In genomic region chr17:66076174-66076927, GRCm38 (mm10) we compare ENCODE assay signal across 7 mouse cellular contexts. TPM values are rescaled to one million over a fixed set of nuclear protein-coding genes. Genes with fewer than 3 reads are reported as not detected.
DNase-seq lines count a peak whose midpoint lies in the region; ATAC-seq and TF ChIP-seq lines count a peak whose summit lies in the region.

No protein-coding gene starts in this region.

- H3K36me3 ChIP-seq in ES-E14 (ENCODE audit: control insufficient read depth, insufficient read depth, low read length, poor library complexity, severe bottlenecking) = no peaks in the 10 kb centered on the region; the same call in 1 of the 2 replicates
- H3K36me3 ChIP-seq in embryonic facial prominence, embryonic 15.5 days = peaks cover 17% of the 10 kb centered on the region; the same call in 1 of the 2 replicates
- peaks cover 19% of the 10 kb centered on the region for H3K36me3 ChIP-seq in heart, embryonic 16.5 days (ENCODE audit: control insufficient read depth, insufficient read depth)
- peaks cover 11% of the 10 kb centered on the region for H3K36me3 ChIP-seq in lung, embryonic 15.5 days

- peak; percentile 12 for DNase-seq in ES-E14 (ENCODE audit: low read depth, low spot score)
- DNase-seq in adrenal gland, postnatal 14 days = peak; percentile 62
- peak; percentile 31 to 47 for DNase-seq in layer of hippocampus, adult 18-20 months (ENCODE audit: low spot score in 2 of 2)
- DNase-seq in retina, adult 2 months (ENCODE audit: low read depth, low spot score) = peak; percentile 15

- peak overlapping the region; percentile 70 for H3K4me2 ChIP-seq in embryonic facial prominence, embryonic 15.5 days (replicated peaks)
- H3K4me2 ChIP-seq in heart, embryonic 16.5 days (ENCODE audit: low read depth, low read length) = peak overlapping the region; percentile 89
- H3K4me2 ChIP-seq in lung, embryonic 15.5 days = peak overlapping the region; percentile 90

- peaks cover 0 to 4% of the 10 kb centered on the region in 2 experiments; a peak in 2 of 4 replicates for H3K4me1 ChIP-seq in ES-E14 (ENCODE audit: control insufficient read depth in 2 of 2, insufficient read depth in 2 of 2, low read length in 2 of 2, poor library complexity in 1 of 2)
- peaks cover 20% of the 10 kb centered on the region; the same call in 1 of the 2 replicates for H3K4me1 ChIP-seq in embryonic facial prominence, embryonic 15.5 days
- H3K4me1 ChIP-seq in heart, embryonic 16.5 days (ENCODE audit: control insufficient read depth, insufficient read depth, low read length) = peaks cover 13% of the 10 kb centered on the region
- H3K4me1 ChIP-seq in lung, embryonic 15.5 days = peaks cover 23% of the 10 kb centered on the region; the same call in 1 of the 2 replicates

- no peak overlapping the region for H3K27ac ChIP-seq in ES-E14 (ENCODE audit: insufficient read depth, low read depth, low read length, poor library complexity, severe bottlenecking)
- peak overlapping the region; percentile 92 for H3K27ac ChIP-seq in embryonic facial prominence, embryonic 15.5 days (replicated peaks)
- H3K27ac ChIP-seq in heart, embryonic 16.5 days (ENCODE audit: low read length) = peak overlapping the region; percentile 91
- peak overlapping the region; percentile 87 for H3K27ac ChIP-seq in lung, embryonic 15.5 days

- ATAC-seq in embryonic facial prominence, embryonic 15.5 days (ENCODE audit: insufficient number of reproducible peaks, low FRiP score, low TSS enrichment, low read depth) = peak; percentile 88
- ATAC-seq in heart, embryonic 16.5 days (replicated peaks; ENCODE audit: extremely low read depth, insufficient read depth, low FRiP score) = peak; percentile 80
- ATAC-seq in lung, embryonic 15.5 days (ENCODE audit: borderline replicate concordance, extremely low read depth, low FRiP score, low TSS enrichment) = peak; percentile 89

- H3K4me3 ChIP-seq in ES-E14 (ENCODE audit: insufficient read depth in 1 of 2, low read depth in 1 of 2, low read length in 2 of 2, poor library complexity in 1 of 2, severe bottlenecking in 1 of 2) = peak overlapping the region; percentile 89 to 97
- H3K4me3 ChIP-seq in embryonic facial prominence, embryonic 15.5 days (replicated peaks) = peak overlapping the region; percentile 99
- peak overlapping the region; percentile 91 for H3K4me3 ChIP-seq in heart, embryonic 16.5 days (ENCODE audit: low read length)
- peak overlapping the region; percentile 98 for H3K4me3 ChIP-seq in lung, embryonic 15.5 days

- in situ Hi-C loops in ES-E14 (cut with MboI; ENCODE audit: low sequenced_read_pairs in 2 of 2, unreplicated experiment in 2 of 2) = no loop called here

- no peaks in the 10 kb centered on the region for H3K9me3 ChIP-seq in ES-E14 (ENCODE audit: control insufficient read depth, insufficient read depth, low read depth, low read length)
- no peaks in the 10 kb centered on the region for H3K9me3 ChIP-seq in embryonic facial prominence, embryonic 15.5 days (replicated peaks)
- H3K9me3 ChIP-seq in heart, embryonic 16.5 days (replicated peaks; ENCODE audit: control insufficient read depth, low read length) = no peaks in the 10 kb centered on the region
- H3K9me3 ChIP-seq in lung, embryonic 15.5 days = no peaks in the 10 kb centered on the region

- no peaks in the 10 kb centered on the region for H3K27me3 ChIP-seq in embryonic facial prominence, embryonic 15.5 days
- no peaks in the 10 kb centered on the region for H3K27me3 ChIP-seq in heart, embryonic 16.5 days (ENCODE audit: control insufficient read depth, insufficient read depth, low read length)
- H3K27me3 ChIP-seq in lung, embryonic 15.5 days = no peaks in the 10 kb centered on the region

- H3K9ac ChIP-seq in ES-E14 (ENCODE audit: insufficient read depth, low read depth, low read length, poor library complexity, severe bottlenecking) = peak overlapping the region; percentile 66
- H3K9ac ChIP-seq in embryonic facial prominence, embryonic 15.5 days = peak overlapping the region; percentile 80
- H3K9ac ChIP-seq in heart, embryonic 16.5 days (ENCODE audit: low read length) = peak overlapping the region; percentile 85
- H3K9ac ChIP-seq in lung, embryonic 15.5 days = peak overlapping the region; percentile 70

- WGBS in embryonic facial prominence, embryonic 15.5 days = under 1% methylated on average over 93 of the region's 95 CpGs
- under 1% methylated on average over 80 of the region's 95 CpGs for WGBS in heart, embryonic 16.5 days
- WGBS in lung, embryonic 15.5 days = under 1% methylated on average over 95 of the region's 95 CpGs

TF ChIP-seq in ES-E14, 5 proteins besides CTCF, POLR2A, EP300 and RAD21:
- no peak for TF ChIP-seq MAFK (IDR thresholded peaks at IDR 0.05; ENCODE audit: insufficient read depth, low read depth, low read length)
- no peak for TF ChIP-seq ZC3H11A (IDR thresholded peaks at IDR 0.05; ENCODE audit: borderline replicate concordance, low read depth, low read length)
- TF ChIP-seq CHD2 (IDR thresholded peaks at IDR 0.05; ENCODE audit: low read depth, low read length) = no peak
- TF ChIP-seq ZNF384 (IDR thresholded peaks at IDR 0.05; ENCODE audit: low read depth, low read length) = no peak
- no peak for TF ChIP-seq HCFC1 (IDR thresholded peaks at IDR 0.05; ENCODE audit: borderline replicate concordance, insufficient read depth, low read length)

RNA-seq across cellular contexts. Expression of gene Ankrd12, which starts 0.5 kb away (rescaled TPM):
- total RNA-seq in ES-E14 (2012; rRNA removed) = 8.3 and 9.5 TPM in 2 replicates
- 22.6 and 25.0 TPM in 2 replicates for total RNA-seq in adrenal gland, postnatal 14 days (2021)
- polyA plus RNA-seq in embryonic facial prominence, embryonic 15.5 days (2015; fragmentation: Nextera tagmentation; extraction: Ambion mirVana) = 29.8 and 32.9 TPM in 2 replicates
- 19.3 and 21.5 TPM in 2 replicates for polyA plus RNA-seq in heart, embryonic 16.5 days (2015; fragmentation: Nextera tagmentation; extraction: Ambion mirVana)
- total RNA-seq in layer of hippocampus, adult 18-20 months (2021) = 100 to 1,000 TPM; 272 to 293 TPM
- 15.5 and 18.5 TPM in 2 replicates for polyA plus RNA-seq in lung, embryonic 15.5 days (2015; fragmentation: Nextera tagmentation; extraction: Ambion mirVana)

RNA-seq across cellular contexts. Expression of gene Ndufv2, which starts 25.0 kb away (rescaled TPM):
- 77.4 and 115 TPM in 2 replicates for total RNA-seq in ES-E14 (2012; rRNA removed)
- total RNA-seq in adrenal gland, postnatal 14 days (2021) = 598 and 660 TPM in 2 replicates
- polyA plus RNA-seq in embryonic facial prominence, embryonic 15.5 days (2015; fragmentation: Nextera tagmentation; extraction: Ambion mirVana) = 278 and 302 TPM in 2 replicates
- 721 and 751 TPM in 2 replicates for polyA plus RNA-seq in heart, embryonic 16.5 days (2015; fragmentation: Nextera tagmentation; extraction: Ambion mirVana)
- total RNA-seq in layer of hippocampus, adult 18-20 months (2021) = 100 to 1,000 TPM; 246 to 250 TPM
- 306 and 313 TPM in 2 replicates for polyA plus RNA-seq in lung, embryonic 15.5 days (2015; fragmentation: Nextera tagmentation; extraction: Ambion mirVana)

RNA-seq across cellular contexts. Expression of gene Washc1, which starts 35.0 kb away (rescaled TPM):
- 28.8 and 36.8 TPM in 2 replicates for total RNA-seq in ES-E14 (2012; rRNA removed)
- total RNA-seq in adrenal gland, postnatal 14 days (2021) = 28.2 and 33.8 TPM in 2 replicates
- 41.4 TPM in 2 replicates for polyA plus RNA-seq in embryonic facial prominence, embryonic 15.5 days (2015; fragmentation: Nextera tagmentation; extraction: Ambion mirVana)
- 31.6 and 32.0 TPM in 2 replicates for polyA plus RNA-seq in heart, embryonic 16.5 days (2015; fragmentation: Nextera tagmentation; extraction: Ambion mirVana)
- total RNA-seq in layer of hippocampus, adult 18-20 months (2021) = 10 to 100 TPM; 44.8 to 46.5 TPM
- 36.8 and 37.4 TPM in 2 replicates for polyA plus RNA-seq in lung, embryonic 15.5 days (2015; fragmentation: Nextera tagmentation; extraction: Ambion mirVana)

RNA-seq across cellular contexts. Expression of gene Ddx11, which starts 47.0 kb away (rescaled TPM):
- 56.1 and 86.8 TPM in 2 replicates for total RNA-seq in ES-E14 (2012; rRNA removed)
- 6.2 and 6.6 TPM in 2 replicates for total RNA-seq in adrenal gland, postnatal 14 days (2021)
- 15.0 and 16.9 TPM in 2 replicates for polyA plus RNA-seq in embryonic facial prominence, embryonic 15.5 days (2015; fragmentation: Nextera tagmentation; extraction: Ambion mirVana)
- polyA plus RNA-seq in heart, embryonic 16.5 days (2015; fragmentation: Nextera tagmentation; extraction: Ambion mirVana) = 10.4 and 11.0 TPM in 2 replicates
- 1 to 10 TPM; 1.2 to 1.5 TPM for total RNA-seq in layer of hippocampus, adult 18-20 months (2021)
- polyA plus RNA-seq in lung, embryonic 15.5 days (2015; fragmentation: Nextera tagmentation; extraction: Ambion mirVana) = 22.6 and 28.7 TPM in 2 replicates

Comparison
In these comparisons a context has a peak if more than half of its experiments do, and no peak if none do; other contexts are left out.
1. DNase-seq: peak in every context shown above with its lines; median percentile 62 in adrenal gland, postnatal 14 days; 39 in layer of hippocampus, adult 18-20 months; 15 in retina, adult 2 months; 12 in ES-E14.
2. RNA of gene Ankrd12, which starts 0.5 kb away (total RNA-seq): 272 to 293 TPM in layer of hippocampus, adult 18-20 months; 22.6 to 25.0 TPM in adrenal gland, postnatal 14 days and 8.3 to 9.5 TPM in ES-E14; every median in the first group is over 10 times any median in the second.
3. Peak in every context shown above with its lines, with median percentiles within 50 percentile points of each other: H3K4me3 ChIP-seq, H3K9ac ChIP-seq, ATAC-seq and H3K4me2 ChIP-seq.